Mouse (Mus musculus): ENCODE results near the gene Bmp2k. TPM values are rescaled to one million over a fixed set of nuclear protein-coding genes. Genes with fewer than 3 reads are reported as not detected.

Gene Bmp2k
- polyA plus RNA-seq (2014; fragmentation: Illumina TruSeq; extraction: RNeasy Lipid Tissue Mini Kit (QIAGEN cat#74804); ENCODE audit: insufficient read depth, low read depth, low replicate concordance) = 5.2 TPM

DNA sequence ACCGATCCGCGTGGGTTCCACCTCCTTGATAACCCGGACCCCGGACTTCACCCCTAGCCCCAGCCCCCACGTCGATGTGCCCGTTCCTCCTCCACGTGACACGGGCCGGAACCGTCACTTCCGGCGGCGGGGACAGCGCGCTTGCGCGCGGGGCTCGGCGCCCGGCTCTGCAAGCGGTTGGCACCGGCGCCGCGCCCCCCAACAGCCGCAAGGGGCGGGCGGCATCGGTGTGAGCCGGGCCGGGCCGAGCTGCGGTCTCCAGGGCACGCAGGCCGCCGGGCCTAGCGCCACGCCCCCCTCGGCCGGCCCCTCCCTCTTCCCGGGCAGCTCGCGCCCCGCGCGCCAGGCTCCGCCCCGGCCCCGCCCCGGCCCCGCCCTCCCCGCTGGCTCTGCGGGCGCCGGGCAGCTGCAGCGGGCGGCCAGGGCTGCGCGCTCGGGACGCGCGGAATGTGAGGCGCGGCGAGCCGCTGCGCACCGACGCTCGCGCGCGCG is at the start of gene Bmp2k:
Gene Bmp2k (plus strand): TSS at position 380 of the 492 bp plus-strand sequence.

DNA sequence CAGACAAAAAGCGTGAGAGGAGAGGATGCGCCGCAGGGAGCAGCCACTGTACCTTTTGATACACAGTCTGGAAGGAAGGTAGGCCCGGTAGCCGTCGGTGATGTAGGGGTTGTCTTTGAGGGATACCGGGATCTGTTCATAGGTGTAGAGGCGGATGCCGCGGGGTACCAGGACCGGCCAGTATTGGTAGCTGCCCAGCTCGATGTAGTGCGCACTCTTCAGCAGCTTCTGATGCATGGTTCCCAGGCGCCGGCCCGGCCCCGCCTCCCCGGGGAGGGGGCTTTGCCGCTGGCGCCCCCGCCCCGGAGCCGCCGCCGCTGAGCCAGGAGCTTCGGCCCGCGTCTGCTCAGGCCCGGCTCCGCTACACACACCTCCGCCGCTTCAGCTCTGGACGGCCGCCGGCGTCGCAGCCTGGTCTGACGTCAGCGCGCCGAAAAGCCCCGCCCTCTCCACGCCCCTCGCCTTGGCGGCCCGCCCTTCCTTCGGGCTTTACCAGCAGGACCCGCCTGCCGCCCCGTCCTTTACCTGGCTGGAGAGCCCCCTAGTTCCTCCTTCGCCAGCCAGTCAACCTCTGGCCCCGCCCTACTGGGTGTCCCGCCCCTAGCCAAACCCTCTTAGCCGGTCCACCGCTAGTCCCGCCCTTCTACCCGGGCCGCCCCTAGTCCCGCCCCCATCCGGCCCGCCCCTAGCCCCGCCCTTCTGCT is 113.9 kb downstream of the Bmp2k start, which contains the start of gene Paqr3:
Gene Paqr3 (minus strand): TSS at position 390 of the 704 bp plus-strand sequence.

Other genes with a start within 250 kb of the Bmp2k start
- 248 TPM for gene Anxa3, start 204.3 kb upstream of the Bmp2k start, polyA plus RNA-seq (2014; fragmentation: Illumina TruSeq; extraction: RNeasy Lipid Tissue Mini Kit (QIAGEN cat#74804); ENCODE audit: insufficient read depth, low read depth, low replicate concordance)
- gene Paqr3, start 113.9 kb downstream of the Bmp2k start, polyA plus RNA-seq (2014; fragmentation: Illumina TruSeq; extraction: RNeasy Lipid Tissue Mini Kit (QIAGEN cat#74804); ENCODE audit: insufficient read depth, low read depth, low replicate concordance) = 1.9 TPM

Measured in lung, adult 10 weeks (tissue).